In genomic region chr9:47860994-47861393, GRCm38 (mm10) we compare ENCODE assay signal across 27 mouse cellular contexts.
"Had no signal": no experiment of that assay in that cellular context is flagged by ENCODE, and none has a peak within 500 bp of the region (broad histone marks: within the 10 kb centered on the region; RNA-seq: fewer than 3 reads in every experiment).

No protein-coding gene starts in this region.

- H3K9ac ChIP-seq: embryonic facial prominence, embryonic 12.5 days; embryonic facial prominence, embryonic 13.5 days; embryonic facial prominence, embryonic 15.5 days; forebrain, embryonic 12.5 days; forebrain, embryonic 13.5 days; forebrain, embryonic 15.5 days; forebrain, postnatal 0 days had no signal

- ATAC-seq: forebrain, embryonic 13.5 days; forebrain, embryonic 14.5 days; forebrain, embryonic 15.5 days; forebrain, embryonic 16.5 days; forebrain, postnatal 0 days had no signal

- DNase-seq: cerebellum, adult 9-10 months; cerebellum, adult 9-11 months; cerebellum, postnatal 10 days; cerebellum, postnatal 14 days; cerebellum, postnatal 25 days; cerebellum, postnatal 36 days; embryo, embryonic 11 days; forebrain, postnatal 0 days; gastrocnemius, adult 2 months; gastrocnemius, postnatal 10 days; gastrocnemius, postnatal 14 days; gastrocnemius, postnatal 25 days; gastrocnemius, postnatal 36 days; heart, adult 11 months; heart, adult 18-20 months; heart, adult 2 months had no signal

- H3K4me3 ChIP-seq: embryonic facial prominence, embryonic 12.5 days; embryonic facial prominence, embryonic 13.5 days; embryonic facial prominence, embryonic 15.5 days; erythroblast, embryonic 14.5 days; forebrain, embryonic 10.5 days; forebrain, embryonic 12.5 days; forebrain, embryonic 13.5 days; forebrain, embryonic 15.5 days; gastrocnemius, adult 2 months; heart, adult 2 months; heart, embryonic 10.5 days had no signal

- H3K27me3 ChIP-seq: embryonic facial prominence, embryonic 12.5 days; embryonic facial prominence, embryonic 13.5 days; embryonic facial prominence, embryonic 15.5 days; forebrain, embryonic 15.5 days had no signal

- H3K9me3 ChIP-seq: embryonic facial prominence, embryonic 12.5 days; embryonic facial prominence, embryonic 13.5 days; embryonic facial prominence, embryonic 15.5 days; forebrain, embryonic 10.5 days; forebrain, embryonic 12.5 days; forebrain, embryonic 13.5 days; forebrain, embryonic 15.5 days; heart, embryonic 10.5 days had no signal

- H3K36me3 ChIP-seq: embryonic facial prominence, embryonic 12.5 days; embryonic facial prominence, embryonic 13.5 days; embryonic facial prominence, embryonic 15.5 days; forebrain, embryonic 10.5 days; forebrain, embryonic 12.5 days; forebrain, embryonic 15.5 days; heart, embryonic 10.5 days had no signal

- H3K27ac ChIP-seq: embryonic facial prominence, embryonic 12.5 days; embryonic facial prominence, embryonic 13.5 days; embryonic facial prominence, embryonic 15.5 days; forebrain, embryonic 10.5 days; forebrain, embryonic 12.5 days; forebrain, embryonic 15.5 days; gastrocnemius, adult 2 months; heart, adult 2 months had no signal
